Mouse (Mus musculus) urinary bladder, adult 18-20 months (tissue): ENCODE measurements around the gene Ccdc141.

ENCODE experiments used
- DNase-seq, 2 experiments: peaks; one replicate each; pipeline ENCODE4 v3.0.0; 2022; ENCODE audit warnings: low spot score in 2 of 2, mixed read lengths in 2 of 2

Ccdc141 gene

GRCm38 (mm10) chr2:77173821-77174220, 3.4 kb upstream of the Ccdc141 start:
- DNase-seq, result no peak

- no peak for DNase-seq
Measured at GRCm38 (mm10) chr2:77173366-77173765, 2.9 kb upstream of the Ccdc141 start.

GRCm38 (mm10) chr2:77172241-77172671, 1.8 kb upstream of the Ccdc141 start:
- DNase-seq, result peak in 1 of 2 experiments; percentile 11

GRCm38 (mm10) chr2:77171444-77172240, 1.2 kb upstream of the Ccdc141 start:
- peak; percentile 16 to 28 for DNase-seq

- DNase-seq, result peak; percentile 4 to 40
Measured at GRCm38 (mm10) chr2:77169916-77170632, 362 bp downstream of the Ccdc141 start.

- no peak for DNase-seq
Measured at GRCm38 (mm10) chr2:77169218-77169617, 1.2 kb downstream of the Ccdc141 start.

- DNase-seq, result no peak
Measured at GRCm38 (mm10) chr2:77168781-77169180, 1.7 kb downstream of the Ccdc141 start.

GRCm38 (mm10) chr2:77168081-77168685, 2.3 kb downstream of the Ccdc141 start:
- no peak for DNase-seq

GRCm38 (mm10) chr2:77166366-77166765, 4.1 kb downstream of the Ccdc141 start:
- no peak for DNase-seq

- DNase-seq, result no peak
Measured at GRCm38 (mm10) chr2:77164662-77165061, 5.8 kb downstream of the Ccdc141 start.

- no peak for DNase-seq
Measured at GRCm38 (mm10) chr2:77163381-77163780, 7.1 kb downstream of the Ccdc141 start.

- no peak for DNase-seq
Measured at GRCm38 (mm10) chr2:77162135-77162534, 8.3 kb downstream of the Ccdc141 start.

- DNase-seq, result no peak
Measured at GRCm38 (mm10) chr2:77157546-77157945, 12.9 kb downstream of the Ccdc141 start.

- no peak for DNase-seq
Measured at GRCm38 (mm10) chr2:77154080-77154479, 16.4 kb downstream of the Ccdc141 start.

- DNase-seq, result no peak
Measured at GRCm38 (mm10) chr2:77151255-77151654, 19.2 kb downstream of the Ccdc141 start.

GRCm38 (mm10) chr2:77149576-77149975, 20.9 kb downstream of the Ccdc141 start:
- DNase-seq, result no peak

GRCm38 (mm10) chr2:77148215-77148614, 22.2 kb downstream of the Ccdc141 start:
- no peak for DNase-seq

GRCm38 (mm10) chr2:77146968-77147367, 23.5 kb downstream of the Ccdc141 start:
- no peak for DNase-seq

GRCm38 (mm10) chr2:77146291-77146690, 24.1 kb downstream of the Ccdc141 start:
- no peak for DNase-seq

- no peak for DNase-seq
Measured at GRCm38 (mm10) chr2:77143536-77143935, 26.9 kb downstream of the Ccdc141 start.

- DNase-seq, result no peak
Measured at GRCm38 (mm10) chr2:77138879-77139278, 31.6 kb downstream of the Ccdc141 start.

- no peak for DNase-seq
Measured at GRCm38 (mm10) chr2:77134906-77135305, 35.5 kb downstream of the Ccdc141 start.

- DNase-seq, result no peak
Measured at GRCm38 (mm10) chr2:77133407-77133806, 37.0 kb downstream of the Ccdc141 start.
